Mouse (Mus musculus) limb, embryonic 12.5 days (tissue): Measurements from ENCODE around the gene Gfm2. TPM values are rescaled to one million over a fixed set of nuclear protein-coding genes. Genes with fewer than 3 reads are reported as not detected.

Experiments
- ATAC-seq: fragments of 200-750 bp; cut with Nextera tagmentation; 2 replicates; pipeline ENCODE4 v1.8.0; 2017; ENCODE audit warnings: low read depth, moderate TSS enrichment; ENCODE audit not compliant: insufficient number of reproducible peaks, insufficient read depth, low FRiP score, low TSS enrichment
- H3K27ac ChIP-seq: fragments of 300-500 bp; sonication (generic); 2 replicates; pipeline ENCODE4 v1.5.1; 2016; ENCODE audit warnings: mild to moderate bottlenecking, moderate library complexity
- H3K27me3 ChIP-seq: fragments of 300-500 bp; sonication (generic); 2 replicates; pipeline ENCODE4 v1.6.1; 2016; ENCODE audit warnings: mild to moderate bottlenecking, moderate library complexity
- H3K36me3 ChIP-seq: fragments of 300-500 bp; sonication (generic); 2 replicates; pipeline ENCODE4 v1.6.1; 2016; ENCODE audit warnings: mild to moderate bottlenecking, moderate library complexity
- H3K4me1 ChIP-seq: fragments of 300-500 bp; sonication (generic); replicated peaks from 2 replicates; pipeline ENCODE4 v1.6.1; 2016
- H3K4me2 ChIP-seq: fragments of 300-500 bp; sonication (generic); 2 replicates; pipeline ENCODE4 v1.6.1; 2016; ENCODE audit warnings: mild to moderate bottlenecking, moderate library complexity
- H3K4me3 ChIP-seq: fragments of 300-500 bp; sonication (generic); replicated peaks from 2 replicates; pipeline ENCODE4 v1.5.1; 2016; ENCODE audit warnings: mild to moderate bottlenecking
- H3K9ac ChIP-seq: fragments of 300-500 bp; sonication (generic); replicated peaks from 2 replicates; pipeline ENCODE4 v1.6.1; 2016; ENCODE audit warnings: mild to moderate bottlenecking, moderate library complexity
- H3K9me3 ChIP-seq: fragments of 300-500 bp; sonication (generic); 2 replicates; pipeline ENCODE4 v1.6.1; 2016; ENCODE audit warnings: mild to moderate bottlenecking, moderate library complexity
- WGBS: fragments of 180-500 bp; shearing (Covaris S2); methylation state at CpG from one replicate; pipeline ENCODE4 v1.1.7; 2016; 5-methylcytosine and 5-hydroxymethylcytosine counted together
- polyA plus RNA-seq: library from polyadenylated mRNA; unstranded; fragments of >200 nt; fragmentation: Nextera tagmentation; extraction: Ambion mirVana; gene quantifications from 2 replicates; pipeline ENCODE4 v1.2.1, GENCODE M21; 2016

Gene Gfm2
- polyA plus RNA-seq, 1 experiment from 2014 or later: 39.3 TPM

DNA sequence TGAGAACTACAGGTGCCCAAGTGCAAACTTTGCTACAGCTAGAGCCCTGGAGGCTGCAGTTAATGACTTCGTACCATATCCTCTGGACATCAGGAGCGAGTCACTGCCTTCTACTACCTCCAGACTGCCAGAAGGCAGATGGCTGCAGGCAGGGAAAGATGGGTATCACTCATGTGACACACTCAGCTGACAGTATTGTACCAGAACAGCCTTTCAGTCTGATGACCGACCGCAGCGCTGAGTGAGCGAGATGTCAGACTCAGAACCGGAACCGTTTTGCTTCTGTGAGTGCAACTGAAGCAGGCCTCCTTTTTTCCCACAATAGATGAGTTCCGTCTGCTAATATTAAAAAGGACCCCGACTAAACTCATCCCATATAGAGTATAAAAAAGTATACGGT, 54.9 kb downstream of the Gfm2 start:
- Histone ChIP-seq H3K9me3 (no peaks in the 10 kb centered on the region), H3K27ac (no peak overlapping the region), H3K4me2 (no peak overlapping the region), H3K9ac (no peak overlapping the region), H3K36me3 (no peaks in the 10 kb centered on the region), H3K4me1 (peaks cover 3% of the 10 kb centered on the region; the same call in 1 of the 2 replicates), H3K4me3 (no peak overlapping the region), H3K27me3 (no peaks in the 10 kb centered on the region)
- ATAC-seq: no peak
- WGBS: 92% methylated on average over 11 of the region's 11 CpGs

DNA sequence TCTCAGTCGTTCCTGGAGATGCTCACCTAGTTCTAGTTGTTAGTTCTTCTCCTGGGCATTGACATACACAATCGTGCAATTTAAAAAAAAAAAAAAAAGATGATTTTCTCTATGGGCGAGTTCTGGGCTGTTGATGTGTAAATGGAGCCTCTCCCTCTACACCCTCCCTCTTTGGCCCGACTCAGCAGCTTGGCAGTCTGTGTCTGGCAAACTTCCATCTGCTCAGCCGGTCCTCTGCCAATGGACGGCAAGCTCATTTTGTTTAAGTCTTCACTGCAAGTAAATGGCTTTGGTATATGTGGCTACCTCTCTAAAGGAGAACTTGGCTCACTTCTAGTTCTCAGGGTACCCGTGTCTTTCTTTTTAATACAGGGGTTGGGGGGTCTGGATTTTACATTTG, 55.7 kb downstream of the Gfm2 start:
- ATAC-seq: no peak
- no peak overlapping the region for H3K4me2 ChIP-seq
- 70% methylated on average over 7 of the region's 7 CpGs for WGBS
- H3K27me3 ChIP-seq: no peaks in the 10 kb centered on the region
- no peaks in the 10 kb centered on the region for H3K36me3 ChIP-seq
- peaks cover 3% of the 10 kb centered on the region; the same call in 1 of the 2 replicates for H3K4me1 ChIP-seq
- no peak overlapping the region for H3K4me3 ChIP-seq
- no peak overlapping the region for H3K9ac ChIP-seq
- no peak overlapping the region for H3K27ac ChIP-seq
- H3K9me3 ChIP-seq: no peaks in the 10 kb centered on the region

DNA sequence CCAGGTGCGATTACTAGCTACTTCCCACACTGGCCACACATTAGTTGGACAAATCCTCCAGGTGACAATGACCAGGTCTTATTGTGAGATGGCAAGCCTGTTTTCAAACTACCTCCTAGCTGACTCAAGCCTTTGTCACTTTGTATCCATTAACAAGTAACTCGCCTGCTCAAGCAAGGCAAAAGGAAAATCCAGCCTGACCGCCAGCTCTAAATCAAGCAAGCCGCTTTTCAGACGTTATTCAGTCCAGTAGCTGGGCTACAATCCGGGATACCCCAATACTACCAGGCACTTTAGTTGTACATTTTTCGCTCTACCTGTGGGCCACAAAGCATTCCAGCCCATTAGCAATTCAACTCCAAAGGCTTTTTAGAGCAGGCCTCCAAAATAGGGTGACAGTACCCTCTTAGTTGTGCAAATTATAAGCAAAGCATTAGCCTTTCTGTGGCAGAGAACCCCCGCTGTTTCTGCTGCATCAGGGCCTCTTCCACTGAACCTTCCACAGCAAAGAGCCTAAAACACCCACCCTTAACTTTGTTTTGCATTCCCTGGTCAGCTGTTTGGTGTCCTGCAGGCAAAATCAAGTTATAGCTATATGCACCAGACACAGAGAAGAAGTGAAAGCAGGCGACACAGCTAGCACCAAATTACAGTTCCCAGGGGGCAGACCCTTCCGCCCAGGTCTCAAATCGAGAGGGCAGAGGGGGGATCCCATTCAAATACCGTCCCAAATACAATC, 58.6 kb downstream of the Gfm2 start:
- WGBS: 67% methylated on average over 12 of the region's 12 CpGs

DNA sequence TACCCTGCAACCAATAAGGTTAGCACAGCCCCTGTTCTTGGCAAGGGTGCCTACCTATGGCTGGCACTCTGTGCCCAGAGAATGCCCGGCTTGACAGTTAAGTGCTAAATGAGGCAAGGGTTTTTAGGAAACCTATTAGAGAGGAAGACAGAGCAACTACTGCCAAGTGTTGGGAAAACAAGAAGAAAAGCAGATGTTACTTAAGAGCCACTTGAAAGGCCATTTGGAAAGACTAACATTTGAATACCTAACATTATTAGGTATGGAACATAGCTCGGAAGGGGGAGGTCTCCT, 59.1 kb downstream of the Gfm2 start:
- 88% methylated on average over 2 of the region's 2 CpGs for WGBS

More for the DNA sequence above, 58.6 kb downstream of the Gfm2 start:
- Histone ChIP-seq H3K27me3 (no peaks in the 10 kb centered on the region), H3K27ac (no peak overlapping the region), H3K9me3 (no peaks in the 10 kb centered on the region), H3K36me3 (no peaks in the 10 kb centered on the region), H3K4me1 (peaks cover 3% of the 10 kb centered on the region; the same call in 1 of the 2 replicates), H3K4me2 (no peak overlapping the region), H3K9ac (no peak overlapping the region), H3K4me3 (no peak overlapping the region)
- ATAC-seq: no peak

DNA sequence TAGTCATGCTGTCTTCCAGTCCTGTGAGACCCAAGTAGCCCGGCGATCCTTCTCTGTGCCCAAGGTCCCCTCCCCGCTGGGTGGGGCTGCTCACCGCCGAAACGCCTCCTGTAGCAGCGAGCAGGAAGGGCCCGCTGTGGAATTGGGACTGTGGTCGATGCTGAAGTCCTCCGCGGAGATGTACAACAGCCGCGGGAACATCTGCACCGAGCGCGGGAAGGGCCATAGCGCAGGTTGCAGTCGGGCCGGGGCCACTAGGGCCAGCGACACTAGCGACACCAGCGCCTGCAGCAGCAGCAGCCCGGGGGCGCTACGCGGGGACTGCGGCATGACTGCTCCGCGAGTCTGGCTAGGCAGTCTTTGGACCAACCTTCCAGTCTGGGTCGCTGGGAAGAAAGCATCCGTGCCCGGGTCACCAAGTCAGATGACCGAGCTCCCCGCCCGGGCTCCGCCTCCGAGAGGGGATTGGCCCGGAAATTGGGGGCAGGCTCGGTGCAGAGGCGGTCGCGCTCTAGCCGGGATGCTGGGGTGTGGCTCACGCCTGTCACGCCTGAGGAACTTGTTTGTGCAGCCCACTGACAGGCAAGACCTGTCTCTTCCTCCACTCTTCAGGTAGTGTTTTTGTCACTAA, 60.3 kb downstream of the Gfm2 start, which contains the start of gene Hexb:
Gene Hexb, minus strand, starts transcription at position 426 of the 631 bp plus-strand sequence.
- H3K36me3 ChIP-seq: no peaks in the 10 kb centered on the region
- peak within 1 kb of the TSS; percentile 68 for H3K9ac ChIP-seq
- peak within 1 kb of the TSS; percentile 86 for H3K4me2 ChIP-seq
- peak; percentile 89 for ATAC-seq
- H3K4me1 ChIP-seq: peaks cover 3% of the 10 kb centered on the region; the same call in 1 of the 2 replicates
- H3K27me3 ChIP-seq: no peaks in the 10 kb centered on the region
- peak within 1 kb of the TSS; percentile 73 for H3K27ac ChIP-seq
- WGBS: under 1% methylated on average over 45 of the region's 45 CpGs
- H3K9me3 ChIP-seq: no peaks in the 10 kb centered on the region
- peak within 1 kb of the TSS; percentile 70 for H3K4me3 ChIP-seq

More for the DNA sequence above, 59.1 kb downstream of the Gfm2 start:
- H3K9ac ChIP-seq: no peak overlapping the region
- peak overlapping the region; percentile 86; the same call in 1 of the 2 replicates for H3K4me2 ChIP-seq
- H3K36me3 ChIP-seq: no peaks in the 10 kb centered on the region
- H3K4me3 ChIP-seq: no peak overlapping the region
- no peak for ATAC-seq
- H3K4me1 ChIP-seq: peaks cover 3% of the 10 kb centered on the region; the same call in 1 of the 2 replicates
- no peaks in the 10 kb centered on the region for H3K27me3 ChIP-seq
- H3K27ac ChIP-seq: no peak overlapping the region
- no peaks in the 10 kb centered on the region for H3K9me3 ChIP-seq

DNA sequence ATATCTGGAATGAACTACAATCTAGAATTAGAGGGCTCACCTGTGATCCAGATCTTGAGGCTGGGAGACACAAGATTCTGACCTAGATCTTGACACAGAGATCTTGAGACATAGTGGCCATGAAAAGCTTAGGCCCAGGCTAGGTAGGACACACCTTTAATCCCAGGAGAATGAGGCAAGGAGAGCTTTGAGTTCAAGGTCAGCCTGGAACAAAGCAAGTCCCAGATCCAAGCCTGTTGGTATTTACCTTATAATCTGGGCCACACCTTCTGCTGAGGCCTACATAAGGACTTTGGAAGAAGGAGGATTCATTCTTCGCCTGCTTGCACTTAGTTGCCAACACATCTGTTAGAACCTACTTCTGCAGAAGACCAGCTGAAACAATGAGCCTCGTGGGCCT, 61.4 kb downstream of the Gfm2 start:
- Histone ChIP-seq H3K36me3 (no peaks in the 10 kb centered on the region), H3K4me1 (peaks cover 3% of the 10 kb centered on the region; the same call in 1 of the 2 replicates), H3K4me2 (no peak overlapping the region), H3K9me3 (no peaks in the 10 kb centered on the region), H3K27ac (no peak overlapping the region), H3K9ac (no peak overlapping the region), H3K4me3 (no peak overlapping the region), H3K27me3 (no peaks in the 10 kb centered on the region)
- WGBS: 81% methylated on average over 2 of the region's 2 CpGs
- no peak for ATAC-seq

DNA sequence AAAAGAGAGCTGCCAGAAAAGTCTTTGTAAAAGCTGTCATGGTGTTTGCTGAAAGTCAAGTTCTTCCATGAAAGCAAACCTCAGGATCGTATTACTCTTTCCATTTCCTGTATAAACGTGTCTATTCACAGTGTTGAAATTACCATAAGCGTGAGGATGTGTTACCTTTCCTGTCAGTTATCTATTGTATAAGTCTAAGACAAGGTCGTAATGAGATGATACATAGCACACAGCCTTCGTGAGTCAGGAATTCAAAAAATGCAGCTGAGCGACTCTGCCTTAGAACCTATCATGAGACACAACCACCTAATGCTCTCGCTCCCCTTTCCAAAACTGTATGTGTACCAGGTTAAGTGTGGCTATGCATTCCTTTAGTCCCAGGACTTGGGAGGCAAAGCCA, 63.3 kb downstream of the Gfm2 start:
- Histone ChIP-seq H3K36me3 (no peaks in the 10 kb centered on the region), H3K27me3 (no peaks in the 10 kb centered on the region), H3K4me2 (no peak overlapping the region), H3K9ac (no peak overlapping the region), H3K27ac (no peak overlapping the region), H3K9me3 (no peaks in the 10 kb centered on the region), H3K4me3 (no peak overlapping the region), H3K4me1 (peaks cover 3% of the 10 kb centered on the region; the same call in 1 of the 2 replicates)
- 68% methylated on average over 7 of the region's 7 CpGs for WGBS
- no peak for ATAC-seq

DNA sequence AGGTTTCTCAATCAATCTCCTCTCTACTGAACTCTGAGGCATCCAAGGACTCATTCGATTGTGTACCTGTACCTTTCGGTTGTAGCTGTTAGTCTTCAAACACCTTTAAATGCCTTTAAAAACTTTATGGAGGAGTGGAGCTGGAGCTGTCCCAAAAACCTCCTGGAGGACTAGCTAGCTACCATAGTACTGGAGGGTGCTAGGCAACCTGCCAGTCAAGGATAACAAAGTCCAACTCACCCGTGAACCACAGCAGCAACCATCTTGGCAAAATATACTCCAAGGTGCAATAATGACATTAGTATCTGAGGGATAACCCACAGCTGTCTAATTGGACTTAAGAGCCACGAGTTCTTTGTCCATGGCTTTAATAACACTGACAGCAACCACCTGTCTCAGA, 64.2 kb downstream of the Gfm2 start:
- no peaks in the 10 kb centered on the region for H3K9me3 ChIP-seq
- no peaks in the 10 kb centered on the region for H3K36me3 ChIP-seq
- no peaks in the 10 kb centered on the region; the same call in 1 of the 2 replicates for H3K4me1 ChIP-seq
- ATAC-seq: no peak
- 78% methylated on average over 4 of the region's 4 CpGs for WGBS
- H3K9ac ChIP-seq: no peak overlapping the region
- no peaks in the 10 kb centered on the region for H3K27me3 ChIP-seq
- H3K27ac ChIP-seq: no peak overlapping the region
- H3K4me2 ChIP-seq: no peak overlapping the region
- H3K4me3 ChIP-seq: no peak overlapping the region

DNA sequence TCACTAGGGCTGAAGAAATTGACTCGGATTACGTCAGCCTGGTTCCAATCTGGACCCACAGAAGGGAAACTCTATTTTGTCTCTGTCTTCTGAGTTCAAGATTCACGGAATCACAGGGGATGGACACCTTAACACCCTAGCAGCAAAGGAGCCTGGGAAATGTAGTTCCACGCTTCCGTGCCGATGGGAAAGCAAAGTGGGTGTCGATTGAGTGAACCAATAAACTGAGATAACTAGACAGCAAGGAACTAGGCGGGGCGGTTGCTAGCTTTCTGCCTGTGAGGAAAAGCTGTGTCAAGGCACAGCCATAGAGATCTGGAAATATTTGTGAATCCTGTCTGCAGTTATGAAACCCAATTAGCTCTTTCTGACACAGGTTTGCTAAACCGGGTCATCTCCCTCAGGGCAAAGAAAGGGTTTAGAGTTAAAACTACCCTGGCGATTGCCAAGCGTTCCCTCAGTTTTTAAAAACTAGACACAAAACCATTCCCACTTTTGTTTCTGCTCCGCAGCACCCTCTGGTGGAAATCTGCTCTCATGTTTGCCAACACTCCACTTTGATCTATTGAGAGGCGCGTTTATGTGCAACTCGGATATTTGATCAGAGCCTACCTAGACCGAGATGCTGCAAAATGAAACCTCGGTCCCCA, 67.4 kb downstream of the Gfm2 start:
- 12% methylated on average over 18 of the region's 18 CpGs for WGBS
- peak; percentile 75 for ATAC-seq
- peak overlapping the region; percentile 30 for H3K27ac ChIP-seq
- H3K9me3 ChIP-seq: no peaks in the 10 kb centered on the region
- peak overlapping the region; percentile 53 for H3K4me2 ChIP-seq
- no peak overlapping the region for H3K9ac ChIP-seq
- peak overlapping the region; percentile 22 for H3K4me3 ChIP-seq
- no peaks in the 10 kb centered on the region for H3K27me3 ChIP-seq
- no peaks in the 10 kb centered on the region; the same call in 1 of the 2 replicates for H3K4me1 ChIP-seq
- H3K36me3 ChIP-seq: no peaks in the 10 kb centered on the region

DNA sequence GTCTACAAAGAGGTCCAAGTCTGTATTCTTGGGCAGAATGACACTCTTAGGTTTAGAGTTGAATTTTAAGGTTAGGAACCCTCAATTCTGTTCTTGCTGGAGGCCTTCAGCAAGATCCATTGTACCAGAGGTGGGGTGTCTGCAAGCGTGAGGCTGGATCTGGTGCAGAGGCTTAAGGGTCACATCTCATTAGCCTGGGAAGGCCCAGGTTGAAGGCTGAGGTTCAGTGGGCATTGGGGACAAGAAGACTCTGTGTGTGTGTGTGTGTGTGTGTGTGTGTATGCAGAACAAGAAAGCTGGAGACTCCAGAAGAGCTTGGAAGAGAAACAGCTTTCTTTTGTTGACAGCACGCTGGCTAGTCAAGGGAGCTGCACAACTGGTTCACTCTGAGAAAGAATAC, 68.3 kb downstream of the Gfm2 start:
- Histone ChIP-seq H3K9me3 (no peaks in the 10 kb centered on the region), H3K27me3 (no peaks in the 10 kb centered on the region), H3K4me3 (no peak overlapping the region), H3K27ac (no peak overlapping the region), H3K4me2 (no peak overlapping the region), H3K36me3 (no peaks in the 10 kb centered on the region), H3K9ac (no peak overlapping the region), H3K4me1 (no peaks in the 10 kb centered on the region; the same call in 1 of the 2 replicates)
- no peak for ATAC-seq
- WGBS: 93% methylated on average over 2 of the region's 2 CpGs

DNA sequence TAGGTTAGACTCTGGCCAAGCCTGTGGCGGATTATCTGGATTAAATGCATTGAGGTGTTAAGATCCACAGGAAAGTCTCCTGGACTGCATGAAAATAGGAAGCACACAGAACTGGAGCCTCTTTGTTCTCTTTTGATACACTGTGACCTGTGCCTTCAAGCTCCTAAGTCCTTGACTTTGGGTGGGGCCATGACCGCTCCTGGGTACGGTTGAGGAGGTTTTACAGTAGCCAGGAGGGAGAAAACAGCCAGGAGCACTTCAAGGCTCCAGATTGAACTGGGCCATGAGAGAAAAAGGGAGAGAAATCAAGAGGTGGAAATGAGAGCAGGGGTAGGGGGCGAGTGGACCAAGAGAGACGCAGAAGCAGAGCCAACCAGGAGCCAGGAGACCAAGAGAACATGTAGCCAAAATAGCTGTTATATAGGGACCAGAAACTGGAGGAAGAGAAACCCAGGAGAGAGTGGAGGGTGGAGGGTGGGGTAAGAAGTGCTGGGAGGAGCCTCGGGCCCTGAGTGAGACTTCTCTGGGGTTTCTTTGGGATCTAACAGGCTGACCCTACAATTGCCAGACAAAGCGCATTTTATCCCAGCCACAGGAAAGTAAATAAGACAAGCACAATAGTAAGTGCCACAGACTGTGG, 69.9 kb downstream of the Gfm2 start:
- no peak for ATAC-seq
- no peak overlapping the region for H3K4me2 ChIP-seq

More for the DNA sequence above, 69.9 kb downstream of the Gfm2 start:
- Histone ChIP-seq H3K4me3 (no peak overlapping the region), H3K9ac (no peak overlapping the region), H3K36me3 (no peaks in the 10 kb centered on the region), H3K9me3 (no peaks in the 10 kb centered on the region), H3K4me1 (peaks cover 5% of the 10 kb centered on the region; the same call in 1 of the 2 replicates), H3K27ac (no peak overlapping the region), H3K27me3 (no peaks in the 10 kb centered on the region)
- 83% methylated on average over 7 of the region's 7 CpGs for WGBS
